Mouse (Mus musculus): ENCODE results near the gene Tmem87b. TPM values are rescaled to one million over a fixed set of nuclear protein-coding genes. Genes with fewer than 3 reads are reported as not detected.

The Tmem87b gene
- polyA plus RNA-seq, 1 experiment from 2014 or later, result 8.7 TPM

GRCm38 (mm10) chr2:128787805-128788204, 30.1 kb upstream of the Tmem87b start:
- Histone ChIP-seq H3K27ac (replicated peaks) (no peak overlapping the region), H3K4me2 (no peak overlapping the region), H3K4me3 (replicated peaks) (no peak overlapping the region), H3K9ac (no peak overlapping the region), H3K4me1 (replicated peaks) (no peaks in the 10 kb centered on the region), H3K9me3 (replicated peaks) (no peaks in the 10 kb centered on the region), H3K36me3 (replicated peaks) (peaks cover 11% of the 10 kb centered on the region; the same call in 1 of the 2 replicates), H3K27me3 (no peaks in the 10 kb centered on the region)
- no peak for ATAC-seq (ENCODE audit: insufficient read depth)
- WGBS (ENCODE audit: insufficient replicate concordance), result 58% methylated on average over 3 of the region's 3 CpGs

GRCm38 (mm10) chr2:128790875-128791614, 26.9 kb upstream of the Tmem87b start:
- WGBS (ENCODE audit: insufficient replicate concordance), result 47% methylated on average over 11 of the region's 11 CpGs
- H3K4me1 ChIP-seq (replicated peaks), result no peaks in the 10 kb centered on the region
- no peak overlapping the region for H3K4me3 ChIP-seq (replicated peaks)
- no peak overlapping the region for H3K27ac ChIP-seq (replicated peaks)
- H3K4me2 ChIP-seq, result no peak overlapping the region
- no peaks in the 10 kb centered on the region for H3K9me3 ChIP-seq (replicated peaks)
- no peaks in the 10 kb centered on the region for H3K27me3 ChIP-seq
- peaks cover 16% of the 10 kb centered on the region; the same call in 1 of the 2 replicates for H3K36me3 ChIP-seq (replicated peaks)
- no peak overlapping the region for H3K9ac ChIP-seq
- ATAC-seq (ENCODE audit: insufficient read depth), result no peak

- no peaks in the 10 kb centered on the region for H3K27me3 ChIP-seq
- no peaks in the 10 kb centered on the region for H3K9me3 ChIP-seq (replicated peaks)
- no peaks in the 10 kb centered on the region for H3K4me1 ChIP-seq (replicated peaks)
- H3K4me3 ChIP-seq (replicated peaks), result no peak overlapping the region
- no peak overlapping the region for H3K9ac ChIP-seq
- 60% methylated on average over 6 of the region's 6 CpGs for WGBS (ENCODE audit: insufficient replicate concordance)
- ATAC-seq (ENCODE audit: insufficient read depth), result no peak
- no peak overlapping the region for H3K27ac ChIP-seq (replicated peaks)
- no peak overlapping the region for H3K4me2 ChIP-seq
- peaks cover 20% of the 10 kb centered on the region; the same call in 1 of the 2 replicates for H3K36me3 ChIP-seq (replicated peaks)
Observed at GRCm38 (mm10) chr2:128793958-128794357, 24.0 kb upstream of the Tmem87b start.

- H3K36me3 ChIP-seq (replicated peaks), result peaks cover 26% of the 10 kb centered on the region
- H3K4me3 ChIP-seq (replicated peaks), result no peak overlapping the region
- no peak overlapping the region for H3K4me2 ChIP-seq
- WGBS (ENCODE audit: insufficient replicate concordance), result 27% methylated on average over 6 of the region's 6 CpGs
- no peak overlapping the region for H3K27ac ChIP-seq (replicated peaks)
- H3K27me3 ChIP-seq, result no peaks in the 10 kb centered on the region
- H3K4me1 ChIP-seq (replicated peaks), result no peaks in the 10 kb centered on the region
- H3K9ac ChIP-seq, result no peak overlapping the region
- ATAC-seq (ENCODE audit: insufficient read depth), result no peak
- H3K9me3 ChIP-seq (replicated peaks), result no peaks in the 10 kb centered on the region
Observed at GRCm38 (mm10) chr2:128796463-128796862, 21.5 kb upstream of the Tmem87b start.

GRCm38 (mm10) chr2:128803441-128803840, 14.5 kb upstream of the Tmem87b start:
- Histone ChIP-seq H3K36me3 (replicated peaks) (peaks cover 30% of the 10 kb centered on the region), H3K27ac (replicated peaks) (no peak overlapping the region), H3K4me3 (replicated peaks) (no peak overlapping the region), H3K4me1 (replicated peaks) (no peaks in the 10 kb centered on the region), H3K27me3 (no peaks in the 10 kb centered on the region), H3K9ac (no peak overlapping the region), H3K9me3 (replicated peaks) (no peaks in the 10 kb centered on the region), H3K4me2 (no peak overlapping the region)
- 72% methylated on average over 4 of the region's 4 CpGs for WGBS (ENCODE audit: insufficient replicate concordance)
- no peak for ATAC-seq (ENCODE audit: insufficient read depth)

GRCm38 (mm10) chr2:128805341-128805740, 12.6 kb upstream of the Tmem87b start:
- no peaks in the 10 kb centered on the region for H3K9me3 ChIP-seq (replicated peaks)
- H3K4me2 ChIP-seq, result no peak overlapping the region
- ATAC-seq (ENCODE audit: insufficient read depth), result no peak
- peaks cover 17% of the 10 kb centered on the region for H3K36me3 ChIP-seq (replicated peaks)
- 53% methylated on average over 4 of the region's 4 CpGs for WGBS (ENCODE audit: insufficient replicate concordance)
- no peak overlapping the region for H3K4me3 ChIP-seq (replicated peaks)
- H3K27ac ChIP-seq (replicated peaks), result no peak overlapping the region
- H3K27me3 ChIP-seq, result no peaks in the 10 kb centered on the region
- no peak overlapping the region for H3K9ac ChIP-seq
- H3K4me1 ChIP-seq (replicated peaks), result no peaks in the 10 kb centered on the region; the same call in 1 of the 2 replicates

- H3K9me3 ChIP-seq (replicated peaks), result no peaks in the 10 kb centered on the region
- no peak overlapping the region for H3K9ac ChIP-seq
- no peak overlapping the region for H3K4me3 ChIP-seq (replicated peaks)
- H3K4me1 ChIP-seq (replicated peaks), result no peaks in the 10 kb centered on the region; the same call in 1 of the 2 replicates
- no peaks in the 10 kb centered on the region for H3K27me3 ChIP-seq
- ATAC-seq (ENCODE audit: insufficient read depth), result 0 out of 2 replicates have a peak, but pooled peaks have one; percentile 12
- H3K4me2 ChIP-seq, result no peak overlapping the region
- H3K36me3 ChIP-seq (replicated peaks), result peaks cover 10% of the 10 kb centered on the region
- WGBS (ENCODE audit: insufficient replicate concordance), result 21% methylated on average over 8 of the region's 8 CpGs
- H3K27ac ChIP-seq (replicated peaks), result no peak overlapping the region
Observed at GRCm38 (mm10) chr2:128806561-128806960, 11.4 kb upstream of the Tmem87b start.

- H3K36me3 ChIP-seq (replicated peaks), result no peaks in the 10 kb centered on the region
- no peak overlapping the region for H3K4me3 ChIP-seq (replicated peaks)
- no peak for ATAC-seq (ENCODE audit: insufficient read depth)
- peaks cover 11% of the 10 kb centered on the region for H3K27me3 ChIP-seq
- peaks cover 11% of the 10 kb centered on the region for H3K4me1 ChIP-seq (replicated peaks)
- H3K9ac ChIP-seq, result no peak overlapping the region
- H3K9me3 ChIP-seq (replicated peaks), result no peaks in the 10 kb centered on the region
- 32% methylated on average over 2 of the region's 2 CpGs for WGBS (ENCODE audit: insufficient replicate concordance)
- no peak overlapping the region for H3K27ac ChIP-seq (replicated peaks)
- H3K4me2 ChIP-seq, result no peak overlapping the region
Observed at GRCm38 (mm10) chr2:128812761-128813160, 5.2 kb upstream of the Tmem87b start.

GRCm38 (mm10) chr2:128816311-128816710, 1.6 kb upstream of the Tmem87b start:
- Histone ChIP-seq H3K4me2 (no peak overlapping the region), H3K27ac (replicated peaks) (no peak overlapping the region), H3K36me3 (replicated peaks) (no peaks in the 10 kb centered on the region), H3K9me3 (replicated peaks) (no peaks in the 10 kb centered on the region), H3K9ac (no peak overlapping the region), H3K4me1 (replicated peaks) (peaks cover 29% of the 10 kb centered on the region), H3K4me3 (replicated peaks) (no peak overlapping the region), H3K27me3 (peaks cover 11% of the 10 kb centered on the region)
- no peak for ATAC-seq (ENCODE audit: insufficient read depth)
- WGBS (ENCODE audit: insufficient replicate concordance), result 76% methylated on average over 1 of the region's 1 CpGs

- no peaks in the 10 kb centered on the region for H3K9me3 ChIP-seq (replicated peaks)
- ATAC-seq (ENCODE audit: insufficient read depth), result no peak
- WGBS (ENCODE audit: insufficient replicate concordance), result 47% methylated on average over 6 of the region's 6 CpGs
Observed at GRCm38 (mm10) chr2:128816916-128817315, 1.0 kb upstream of the Tmem87b start.

GRCm38 (mm10) chr2:128817387-128817785, 532 bp upstream of the Tmem87b start:
- WGBS (ENCODE audit: insufficient replicate concordance), result under 1% methylated on average over 7 of the region's 7 CpGs
- Histone ChIP-seq H3K4me3 (replicated peaks) (peak overlapping the region; percentile 92), H3K27me3 (peaks cover 11% of the 10 kb centered on the region), H3K9me3 (replicated peaks) (no peaks in the 10 kb centered on the region), H3K36me3 (replicated peaks) (no peaks in the 10 kb centered on the region), H3K27ac (replicated peaks) (peak overlapping the region; percentile 91), H3K4me2 (peak overlapping the region; percentile 80), H3K9ac (peak overlapping the region; percentile 28), H3K4me1 (replicated peaks) (peaks cover 29% of the 10 kb centered on the region)
- ATAC-seq (ENCODE audit: insufficient read depth), result peak; percentile 16

More at GRCm38 (mm10) chr2:128816916-128817315, 1.0 kb upstream of the Tmem87b start:
- H3K4me3 ChIP-seq (replicated peaks), result peak overlapping the region; percentile 92
- H3K27me3 ChIP-seq, result peaks cover 11% of the 10 kb centered on the region
- H3K4me1 ChIP-seq (replicated peaks), result peaks cover 29% of the 10 kb centered on the region
- 0 out of 2 replicates have a peak overlapping the region, but pooled peaks have one; percentile 6 for H3K27ac ChIP-seq (replicated peaks)
- peak overlapping the region; percentile 28; the same call in 1 of the 2 replicates for H3K9ac ChIP-seq
- no peaks in the 10 kb centered on the region for H3K36me3 ChIP-seq (replicated peaks)
- peak overlapping the region; percentile 80 for H3K4me2 ChIP-seq
